Mouse (Mus musculus): ENCODE data around the gene Exoc8.

GRCm38 (mm10) chr8:124878141-124878540, 19.4 kb downstream of the Exoc8 start:
- TF ChIP-seq POLR2A (IDR thresholded peaks at IDR 0.05; ENCODE audit: borderline replicate concordance, insufficient read depth, low read length) = no peak
- TF ChIP-seq CTCF (IDR thresholded peaks at IDR 0.05; ENCODE audit: borderline replicate concordance, insufficient read depth, low read depth, low read length) = no peak

Measured in cerebellum, adult 2 months (tissue).